Mouse (Mus musculus) myocyte (in vitro differentiated cells): ENCODE results near the gene Iqcf5. TPM values are rescaled to one million over a fixed set of nuclear protein-coding genes. Genes with fewer than 3 reads are reported as not detected.

ENCODE experiments used
- H3K27me3 ChIP-seq: one replicate; pipeline ENCODE4 v1.6.1; 2011; ENCODE audit not compliant: control insufficient read depth, insufficient read depth, insufficient read length
- H3K36me3 ChIP-seq: one replicate; pipeline ENCODE4 v1.6.1; 2011; ENCODE audit not compliant: control insufficient read depth, insufficient read depth
- H3K4me2 ChIP-seq: one replicate; pipeline ENCODE4 v1.6.1; 2011; ENCODE audit warnings: low read depth, control low read depth
- H3K4me3 ChIP-seq: one replicate; pipeline ENCODE4 v1.5.1; 2011; ENCODE audit warnings: mild to moderate bottlenecking, control low read depth, moderate library complexity
- H3K79me2 ChIP-seq: one replicate; pipeline ENCODE4 v1.6.1; 2011; ENCODE audit not compliant: control insufficient read depth, insufficient read depth
- H3ac ChIP-seq: one replicate; pipeline ENCODE4 v1.6.1; 2011; ENCODE audit not compliant: control insufficient read depth, insufficient read length
- CEBPB ChIP-seq: IDR thresholded peaks from 2 replicates; pipeline ENCODE4 v1.6.1; 2011; ENCODE audit warnings: mild to moderate bottlenecking, moderate library complexity; ENCODE audit not compliant: poor library complexity, insufficient read depth, severe bottlenecking
- E2F4 ChIP-seq: IDR thresholded peaks from one replicate; pipeline ENCODE4 v1.6.1; 2011; ENCODE audit warnings: mild to moderate bottlenecking, control low read depth, moderate library complexity; ENCODE audit not compliant: insufficient read depth
- MAX ChIP-seq: IDR thresholded peaks from one replicate; pipeline ENCODE4 v1.6.1; 2011; ENCODE audit warnings: low read depth, mild to moderate bottlenecking, control low read depth
- MYOD1 ChIP-seq, 3 experiments: IDR thresholded peaks; one replicate each; pipeline ENCODE4 v1.6.1; 2011; ENCODE audit warnings: control low read depth in 2 of 3, low read depth in 2 of 3, mild to moderate bottlenecking in 2 of 3, moderate library complexity in 1 of 3; ENCODE audit not compliant: insufficient read length in 2 of 3, control insufficient read depth in 1 of 3
- MYOG ChIP-seq, 3 experiments: IDR thresholded peaks; one replicate each; pipeline ENCODE4 v1.6.1; 2011; ENCODE audit warnings: control low read depth in 2 of 3, low read depth in 2 of 3, mild to moderate bottlenecking in 2 of 3; ENCODE audit not compliant: insufficient read length in 2 of 3, control insufficient read depth in 1 of 3, insufficient read depth in 1 of 3
- POLR2A ChIP-seq: IDR thresholded peaks from one replicate; pipeline ENCODE4 v1.6.1; 2011; ENCODE audit warnings: low read depth, mild to moderate bottlenecking, control low read depth, moderate library complexity; ENCODE audit not compliant: insufficient read length
- POLR2AphosphoS2 ChIP-seq: IDR thresholded peaks from one replicate; pipeline ENCODE4 v1.6.1; 2011; ENCODE audit warnings: low read depth, control low read depth; ENCODE audit not compliant: insufficient read length
- REST ChIP-seq: IDR thresholded peaks from one replicate; pipeline ENCODE4 v1.6.1; 2011; ENCODE audit warnings: mild to moderate bottlenecking, control low read depth, moderate library complexity; ENCODE audit not compliant: insufficient read depth, insufficient read length
- SRF ChIP-seq: IDR thresholded peaks from one replicate; pipeline ENCODE4 v1.6.1; 2011; ENCODE audit warnings: low read depth; ENCODE audit not compliant: control insufficient read depth, insufficient read length
- TCF12 ChIP-seq: IDR thresholded peaks from one replicate; pipeline ENCODE4 v1.6.1; 2011; ENCODE audit warnings: mild to moderate bottlenecking, control low read depth; ENCODE audit not compliant: poor library complexity, insufficient read depth, severe bottlenecking
- TCF3 ChIP-seq: IDR thresholded peaks from one replicate; pipeline ENCODE4 v1.6.1; 2011; ENCODE audit warnings: low read depth, control low read depth; ENCODE audit not compliant: insufficient read length
- USF1 ChIP-seq: IDR thresholded peaks from one replicate; pipeline ENCODE4 v1.6.1; 2011; ENCODE audit warnings: low read depth, mild to moderate bottlenecking, control low read depth, moderate library complexity
- polyA plus RNA-seq: library from polyadenylated mRNA; unstranded; fragments of >200 nt; fragmentation: generic; extraction: Trizol; gene quantifications from one replicate; pipeline ENCODE4 v1.2.1, GENCODE M21; 2012; ENCODE audit warnings: missing spikeins

Gene Iqcf5
- polyA plus RNA-seq, 1 experiment: 0.12 TPM

DNA sequence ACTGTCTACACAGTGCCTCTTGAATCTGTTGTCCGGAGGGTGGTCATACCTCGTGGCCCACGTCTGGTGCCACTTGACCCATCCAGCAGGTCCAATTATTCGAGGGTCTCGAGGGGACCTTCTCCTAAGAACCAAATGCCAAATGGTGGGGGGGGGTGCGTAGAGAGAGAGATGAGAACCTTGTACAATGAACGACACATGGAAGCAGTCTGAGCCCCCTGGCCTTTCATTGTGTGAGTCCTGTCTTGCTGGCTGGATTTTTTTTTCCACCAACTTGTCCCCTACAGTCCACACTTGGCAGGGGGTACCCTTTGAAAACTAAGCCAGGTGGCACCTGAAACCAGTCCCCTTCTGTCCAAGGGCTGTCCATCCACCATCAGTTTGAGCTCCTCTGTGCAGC, 46.6 kb upstream of the Iqcf5 start:
- Histone ChIP-seq H3K4me2 (no peak overlapping the region), H3K36me3 (peaks cover 5% of the 10 kb centered on the region), H3ac (no peak overlapping the region), H3K79me2 (no peaks in the 10 kb centered on the region), H3K27me3 (no peaks in the 10 kb centered on the region), H3K4me3 (no peak overlapping the region)
- no peak for TF ChIP-seq E2F4
- peak; percentile 50 for TF ChIP-seq POLR2AphosphoS2

DNA sequence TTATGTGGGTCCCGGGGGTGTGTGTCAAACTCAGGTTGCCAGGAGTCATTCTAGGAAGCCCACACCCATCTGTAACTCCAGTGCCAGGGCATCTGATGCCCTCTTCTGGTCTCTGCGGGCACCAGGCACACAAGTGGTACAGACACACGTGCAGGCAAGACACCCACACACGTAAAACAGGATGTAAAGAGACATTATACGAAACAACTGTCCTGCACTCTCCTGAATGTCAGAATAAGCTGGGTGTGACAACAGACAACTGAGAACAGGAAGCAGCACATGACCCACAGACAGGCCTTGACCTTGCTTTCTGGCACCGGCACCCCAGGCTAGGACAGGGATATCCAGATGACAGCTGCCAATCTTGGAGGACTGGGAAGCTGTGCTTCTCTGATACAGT, 45.1 kb upstream of the Iqcf5 start:
- Histone ChIP-seq H3K4me3 (no peak overlapping the region), H3K79me2 (peaks cover 5% of the 10 kb centered on the region)
- no peak for TF ChIP-seq REST
- peak; percentile 22 for TF ChIP-seq POLR2A
- TF ChIP-seq TCF3: no peak
- TF ChIP-seq MYOD1 (IDR thresholded peaks at IDR 0.05; ENCODE audit: control insufficient read depth in 1 of 3, insufficient read length in 2 of 3, low read depth in 2 of 3): peak in 1 of 3 experiments; percentile 2
- TF ChIP-seq POLR2AphosphoS2: peak; percentile 58

DNA sequence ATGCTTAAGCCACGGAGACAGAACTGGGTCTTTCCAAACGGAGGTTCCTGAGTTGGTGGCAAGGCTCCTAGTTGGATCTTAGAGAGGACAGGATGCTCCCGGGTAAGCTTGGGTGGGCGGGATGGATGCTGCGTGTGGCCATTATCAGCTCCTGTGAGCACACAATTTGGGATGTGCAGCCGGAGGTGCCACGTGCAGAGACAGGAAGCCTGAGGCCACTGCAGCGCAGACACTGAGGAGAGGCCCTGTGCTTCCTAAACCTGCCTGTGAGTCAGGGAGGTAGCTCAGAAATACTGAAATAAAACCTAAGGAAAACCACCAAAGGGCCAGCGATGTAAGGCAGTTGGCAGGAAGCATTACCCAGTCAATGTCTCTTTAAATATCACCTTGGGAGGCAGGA, 44.6 kb upstream of the Iqcf5 start:
- Histone ChIP-seq H3K36me3 (no peaks in the 10 kb centered on the region), H3K4me3 (no peak overlapping the region), H3K4me2 (no peak overlapping the region), H3ac (no peak overlapping the region), H3K27me3 (no peaks in the 10 kb centered on the region), H3K79me2 (peaks cover 5% of the 10 kb centered on the region)
- no peak for TF ChIP-seq MYOG (IDR thresholded peaks at IDR 0.05; ENCODE audit: control insufficient read depth in 1 of 3, insufficient read depth in 1 of 3, insufficient read length in 2 of 3, low read depth in 2 of 3)
- peak; percentile 87 for TF ChIP-seq POLR2AphosphoS2

More for the DNA sequence above, 45.1 kb upstream of the Iqcf5 start:
- Histone ChIP-seq H3K4me2 (no peak overlapping the region), H3K27me3 (no peaks in the 10 kb centered on the region), H3ac (no peak overlapping the region), H3K36me3 (peaks cover 2% of the 10 kb centered on the region)

DNA sequence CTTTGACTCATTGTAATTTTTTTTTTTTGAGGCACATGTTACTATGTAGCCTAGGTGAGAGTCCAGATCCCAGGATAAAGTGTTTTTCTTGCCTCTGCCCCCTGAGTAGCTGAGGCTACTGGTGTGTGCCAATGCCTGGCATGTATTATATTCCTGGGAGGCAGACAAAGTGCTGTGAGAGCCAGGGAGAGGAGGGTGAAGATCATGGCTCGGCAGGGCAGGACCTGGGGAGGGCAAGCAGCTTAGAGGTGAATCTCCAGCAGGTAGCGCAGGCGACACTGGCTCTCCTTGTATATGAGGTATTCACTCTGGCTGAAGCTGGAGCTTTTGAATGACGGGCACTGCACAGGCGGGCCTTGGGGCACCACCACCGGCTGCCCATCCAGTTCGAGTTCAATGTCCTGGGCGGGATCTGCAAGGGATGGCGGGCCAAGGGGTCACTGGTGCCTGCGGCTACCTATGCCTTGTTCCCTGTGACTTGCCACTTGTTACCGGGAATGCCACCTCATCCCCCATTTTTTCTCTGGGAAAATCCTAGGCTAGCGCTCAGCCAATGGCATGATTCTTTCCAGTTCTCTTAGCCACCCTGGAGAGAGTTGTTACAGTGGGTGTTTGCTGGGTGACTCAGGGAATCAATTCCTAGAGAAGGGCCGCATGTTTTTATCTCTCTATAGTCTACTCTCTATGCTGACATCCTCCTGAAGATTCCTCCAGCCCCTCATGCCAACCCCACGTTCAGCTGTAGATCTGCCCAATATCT, 43.2 kb upstream of the Iqcf5 start:
- H3K4me2 ChIP-seq: no peak overlapping the region

DNA sequence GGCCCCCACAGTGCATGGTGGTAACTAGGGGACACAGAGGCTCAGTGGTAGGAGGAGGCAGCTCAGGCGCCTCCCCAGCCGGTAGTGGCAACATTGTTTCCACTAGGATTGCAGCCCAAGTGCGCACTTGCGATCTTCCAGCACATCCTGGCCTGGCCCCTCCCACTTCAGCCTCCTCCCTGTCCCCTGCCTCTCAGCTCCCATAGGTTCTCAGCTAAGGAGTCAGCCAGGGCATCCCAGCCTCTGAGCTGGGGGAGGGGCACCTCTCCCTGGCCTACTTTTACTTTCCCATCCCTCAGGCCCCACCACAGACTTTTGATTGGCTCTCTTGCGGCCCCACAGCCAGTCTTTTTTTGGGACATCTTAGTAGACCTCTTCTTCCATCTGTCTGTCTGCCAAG, 42.5 kb upstream of the Iqcf5 start:
- TF ChIP-seq POLR2AphosphoS2 (peak; percentile 64), CEBPB (no peak)
- no peak overlapping the region for H3ac ChIP-seq
- H3K27me3 ChIP-seq: no peaks in the 10 kb centered on the region
- H3K36me3 ChIP-seq: no peaks in the 10 kb centered on the region
- no peak overlapping the region for H3K4me3 ChIP-seq
- H3K4me2 ChIP-seq: no peak overlapping the region
- peaks cover 5% of the 10 kb centered on the region for H3K79me2 ChIP-seq

More for the DNA sequence above, 43.2 kb upstream of the Iqcf5 start:
- no peaks in the 10 kb centered on the region for H3K36me3 ChIP-seq
- no peaks in the 10 kb centered on the region for H3K27me3 ChIP-seq
- H3K4me3 ChIP-seq: no peak overlapping the region
- no peak for TF ChIP-seq CEBPB
- no peak for TF ChIP-seq SRF
- TF ChIP-seq USF1: no peak
- no peak for TF ChIP-seq MYOD1 (IDR thresholded peaks at IDR 0.05; ENCODE audit: control insufficient read depth in 1 of 3, insufficient read length in 2 of 3, low read depth in 2 of 3)
- no peak for TF ChIP-seq MAX
- TF ChIP-seq TCF12: no peak
- TF ChIP-seq POLR2A: no peak
- TF ChIP-seq TCF3: no peak
- no peak for TF ChIP-seq MYOG (IDR thresholded peaks at IDR 0.05; ENCODE audit: control insufficient read depth in 1 of 3, insufficient read depth in 1 of 3, insufficient read length in 2 of 3, low read depth in 2 of 3)
- TF ChIP-seq E2F4: no peak
- TF ChIP-seq REST: no peak
- TF ChIP-seq POLR2AphosphoS2: no peak
- no peak overlapping the region for H3ac ChIP-seq
- H3K79me2 ChIP-seq: peaks cover 5% of the 10 kb centered on the region

DNA sequence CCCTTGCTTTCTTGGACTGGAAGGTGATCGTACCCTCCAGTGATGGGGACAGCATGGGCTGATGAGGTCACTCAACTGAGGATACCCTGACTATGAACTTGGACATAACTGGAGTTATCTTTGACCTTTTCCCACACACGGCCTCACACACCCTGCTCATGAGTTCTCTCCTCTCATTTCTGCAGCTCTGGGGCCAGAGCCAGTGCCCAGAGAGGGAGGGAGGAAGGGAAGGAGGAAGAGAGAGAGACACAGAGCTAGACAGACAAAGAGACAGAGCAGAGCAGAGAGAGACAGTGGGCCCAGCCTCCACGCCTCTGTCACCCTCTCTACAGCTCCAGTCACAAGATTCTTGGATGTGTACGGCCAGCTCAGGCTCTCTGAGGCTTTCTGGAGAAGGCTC, 42.1 kb upstream of the Iqcf5 start:
- H3K4me2 ChIP-seq: no peak overlapping the region
- TF ChIP-seq POLR2A: no peak
- TF ChIP-seq MYOD1 (IDR thresholded peaks at IDR 0.05; ENCODE audit: control insufficient read depth in 1 of 3, insufficient read length in 2 of 3, low read depth in 2 of 3): no peak
- peak; percentile 39 for TF ChIP-seq POLR2AphosphoS2
- TF ChIP-seq CEBPB: no peak
- TF ChIP-seq SRF: no peak
- H3K36me3 ChIP-seq: no peaks in the 10 kb centered on the region
- H3K79me2 ChIP-seq: peaks cover 5% of the 10 kb centered on the region
- no peak overlapping the region for H3K4me3 ChIP-seq
- H3K27me3 ChIP-seq: no peaks in the 10 kb centered on the region
- no peak overlapping the region for H3ac ChIP-seq
